ENCODE assay signal across 22 mouse cellular contexts in genomic region chr11:70039631-70040030, GRCm38 (mm10). TPM values are rescaled to one million over a fixed set of nuclear protein-coding genes. Genes with fewer than 3 reads are reported as not detected.
DNase-seq lines count a peak whose midpoint lies in the region; ATAC-seq and TF ChIP-seq lines count a peak whose summit lies in the region.
"Had no signal": no experiment of that assay in that cellular context is flagged by ENCODE, and none has a peak within 500 bp of the region (broad histone marks: within the 10 kb centered on the region; RNA-seq: fewer than 3 reads in every experiment).

No protein-coding gene starts in this region.

- no peaks in the 10 kb centered on the region for H3K4me1 ChIP-seq in midbrain, embryonic 11.5 days (ENCODE audit: control insufficient read depth, insufficient read depth, low read length)
- H3K4me1 ChIP-seq in midbrain, postnatal 0 days (ENCODE audit: insufficient read depth, low read length) = no peaks in the 10 kb centered on the region
- H3K4me1 ChIP-seq: embryonic facial prominence, embryonic 13.5 days; embryonic facial prominence, embryonic 15.5 days had no signal

- peaks cover 9% of the 10 kb centered on the region for H3K36me3 ChIP-seq in midbrain, embryonic 11.5 days (ENCODE audit: control insufficient read depth, insufficient read depth, low read length)
- peaks cover 71% of the 10 kb centered on the region for H3K36me3 ChIP-seq in midbrain, postnatal 0 days (ENCODE audit: insufficient read depth, low read length)

- no peak overlapping the region for H3K4me3 ChIP-seq in midbrain, embryonic 11.5 days (ENCODE audit: low read depth, low read length)
- no peak overlapping the region for H3K4me3 ChIP-seq in midbrain, postnatal 0 days (ENCODE audit: low read depth, low read length)
- H3K4me3 ChIP-seq: embryonic facial prominence, embryonic 13.5 days; embryonic facial prominence, embryonic 15.5 days; erythroblast, embryonic 14.5 days; forebrain, embryonic 10.5 days; forebrain, embryonic 12.5 days had no signal

- peak; percentile 30 for DNase-seq in cerebellum, adult 9-11 months
- no peak for DNase-seq in cerebellum, postnatal 25 days
- peak; percentile 84 for DNase-seq in heart, adult 11 months
- no peak for DNase-seq in heart, postnatal 10 days
- DNase-seq in midbrain, embryonic 11.5 days (ENCODE audit: low spot score, missing footprints) = peak; percentile 78
- DNase-seq in midbrain, postnatal 0 days (ENCODE audit: low spot score) = no peak
- DNase-seq: adrenal gland, adult 2 months; adrenal gland, postnatal 10 days; adrenal gland, postnatal 25 days; cerebellum, adult 11 months; cerebellum, postnatal 10 days; cerebellum, postnatal 36 days; embryo, embryonic 11 days had no signal

- no peak for ATAC-seq in midbrain, embryonic 11.5 days (ENCODE audit: low FRiP score)
- ATAC-seq in midbrain, postnatal 0 days (ENCODE audit: low FRiP score) = no peak
- ATAC-seq: forebrain, embryonic 14.5 days; forebrain, embryonic 16.5 days had no signal

- H3K27ac ChIP-seq in midbrain, embryonic 11.5 days (ENCODE audit: low read depth, low read length) = no peak overlapping the region
- no peak overlapping the region for H3K27ac ChIP-seq in midbrain, postnatal 0 days (ENCODE audit: low read depth, low read length)
- H3K27ac ChIP-seq: embryonic facial prominence, embryonic 13.5 days; embryonic facial prominence, embryonic 15.5 days; forebrain, embryonic 10.5 days; forebrain, embryonic 12.5 days had no signal

- no peak for TF ChIP-seq CTCF in midbrain, postnatal 0 days (IDR thresholded peaks at IDR 0.05)

- H3K4me2 ChIP-seq in midbrain, embryonic 11.5 days = no peak overlapping the region
- H3K4me2 ChIP-seq in midbrain, postnatal 0 days (ENCODE audit: low read depth, low read length, poor library complexity, severe bottlenecking) = no peak overlapping the region
- H3K4me2 ChIP-seq: embryonic facial prominence, embryonic 13.5 days; embryonic facial prominence, embryonic 15.5 days; forebrain, embryonic 12.5 days had no signal

- H3K9me3 ChIP-seq in midbrain, embryonic 11.5 days (ENCODE audit: control insufficient read depth, low read length) = no peaks in the 10 kb centered on the region
- H3K9me3 ChIP-seq in midbrain, postnatal 0 days (ENCODE audit: low read length) = no peaks in the 10 kb centered on the region
- H3K9me3 ChIP-seq: embryonic facial prominence, embryonic 13.5 days; embryonic facial prominence, embryonic 15.5 days; forebrain, embryonic 10.5 days; forebrain, embryonic 12.5 days had no signal

- intact Hi-C loops in heart, postnatal 10 days (cut with DNase I) = no loop called here

- H3K9ac ChIP-seq in midbrain, embryonic 11.5 days (ENCODE audit: low read length) = no peak overlapping the region
- H3K9ac ChIP-seq in midbrain, postnatal 0 days (replicated peaks; ENCODE audit: low read length, poor library complexity, severe bottlenecking) = no peak overlapping the region
- H3K9ac ChIP-seq: embryonic facial prominence, embryonic 13.5 days; embryonic facial prominence, embryonic 15.5 days; forebrain, embryonic 12.5 days had no signal

- H3K27me3 ChIP-seq in midbrain, embryonic 11.5 days (ENCODE audit: control insufficient read depth, insufficient read depth, low read length) = no peaks in the 10 kb centered on the region
- no peaks in the 10 kb centered on the region for H3K27me3 ChIP-seq in midbrain, postnatal 0 days (ENCODE audit: insufficient read depth, low read length)
- H3K27me3 ChIP-seq: embryonic facial prominence, embryonic 13.5 days; embryonic facial prominence, embryonic 15.5 days; forebrain, embryonic 12.5 days had no signal

- WGBS in midbrain, embryonic 11.5 days = 92% methylated on average over 10 of the region's 10 CpGs
- WGBS in midbrain, postnatal 0 days = 93% methylated on average over 10 of the region's 10 CpGs

RNA-seq across cellular contexts. Expression of gene Asgr1, which starts 14.3 kb away (rescaled TPM):
- total RNA-seq in heart, postnatal 10 days (2021) = under 1 TPM in 1 of 2 experiments, not detected in 1; 0.22 TPM
- polyA plus RNA-seq in midbrain, embryonic 11.5 days (2014; fragmentation: Nextera tagmentation; extraction: Ambion mirVana) = 0.23 and 0.51 TPM in 2 replicates
- total RNA-seq in midbrain, postnatal 0 days (2014; rRNA removed) = 1.2 and 7.2 TPM in 2 replicates
- polyA plus RNA-seq in midbrain, postnatal 0 days (2015; fragmentation: Nextera tagmentation; extraction: Ambion mirVana) = 4.1 and 4.5 TPM in 2 replicates
- total RNA-seq: common myeloid progenitor, adult 5-6 weeks; MEL had no signal
- polyA plus RNA-seq: erythroblast, embryonic 14.5 days had no signal

RNA-seq across cellular contexts. Expression of gene Dlg4, which starts 22.9 kb away (rescaled TPM):
- 10 to 100 TPM; 11.5 to 12.0 TPM for total RNA-seq in heart, postnatal 10 days (2021)
- 11.2 and 15.2 TPM in 2 replicates for polyA plus RNA-seq in midbrain, embryonic 11.5 days (2014; fragmentation: Nextera tagmentation; extraction: Ambion mirVana)
- 256 and 269 TPM in 2 replicates for total RNA-seq in midbrain, postnatal 0 days (2014; rRNA removed)
- 16.1 and 18.1 TPM in 2 replicates for polyA plus RNA-seq in midbrain, postnatal 0 days (2015; fragmentation: Nextera tagmentation; extraction: Ambion mirVana)

RNA-seq across cellular contexts. Expression of gene Acadvl, which starts 24.4 kb away (rescaled TPM):
- 1,000 to 10,000 TPM; 1,260 to 1,282 TPM for total RNA-seq in heart, postnatal 10 days (2021)
- polyA plus RNA-seq in midbrain, embryonic 11.5 days (2014; fragmentation: Nextera tagmentation; extraction: Ambion mirVana) = 46.5 and 47.8 TPM in 2 replicates
- total RNA-seq in midbrain, postnatal 0 days (2014; rRNA removed) = 35.9 and 42.7 TPM in 2 replicates
- polyA plus RNA-seq in midbrain, postnatal 0 days (2015; fragmentation: Nextera tagmentation; extraction: Ambion mirVana) = 62.1 and 64.2 TPM in 2 replicates

RNA-seq across cellular contexts. Expression of gene Dvl2, which starts 39.2 kb away (rescaled TPM):
- 10 to 100 TPM in 1 of 2 experiments, 1 to 10 TPM in 1; 8.6 to 11.8 TPM for total RNA-seq in heart, postnatal 10 days (2021)
- 29.0 and 30.0 TPM in 2 replicates for polyA plus RNA-seq in midbrain, embryonic 11.5 days (2014; fragmentation: Nextera tagmentation; extraction: Ambion mirVana)
- 31.5 and 33.3 TPM in 2 replicates for total RNA-seq in midbrain, postnatal 0 days (2014; rRNA removed)
- polyA plus RNA-seq in midbrain, postnatal 0 days (2015; fragmentation: Nextera tagmentation; extraction: Ambion mirVana) = 19.0 and 20.0 TPM in 2 replicates

RNA-seq across cellular contexts. Expression of gene Phf23, which starts 44.1 kb away (rescaled TPM):
- total RNA-seq in heart, postnatal 10 days (2021) = 10 to 100 TPM; 23.1 to 27.7 TPM
- polyA plus RNA-seq in midbrain, embryonic 11.5 days (2014; fragmentation: Nextera tagmentation; extraction: Ambion mirVana) = 51.5 and 53.4 TPM in 2 replicates
- 42.4 and 45.2 TPM in 2 replicates for total RNA-seq in midbrain, postnatal 0 days (2014; rRNA removed)
- polyA plus RNA-seq in midbrain, postnatal 0 days (2015; fragmentation: Nextera tagmentation; extraction: Ambion mirVana) = 37.6 and 40.0 TPM in 2 replicates

Comparison
In these comparisons a context has a peak if more than half of its experiments do, and no peak if none do; other contexts are left out.
1. DNase-seq: peak in cerebellum, adult 9-11 months (single experiment), heart, adult 11 months (single experiment) and midbrain, embryonic 11.5 days (single experiment); none in cerebellum, postnatal 25 days (0 of 2), heart, postnatal 10 days (0 of 2) and midbrain, postnatal 0 days (single experiment).
2. RNA of gene Dlg4, which starts 22.9 kb away (total RNA-seq): 256 to 269 TPM in midbrain, postnatal 0 days; 11.5 to 12.0 TPM in heart, postnatal 10 days; every median in the first group is over 10 times any median in the second.
3. RNA of gene Acadvl, which starts 24.4 kb away (total RNA-seq): 1,260 to 1,282 TPM in heart, postnatal 10 days; 35.9 to 42.7 TPM in midbrain, postnatal 0 days; every median in the first group is over 10 times any median in the second.